Mouse (Mus musculus): ENCODE data around the gene Nit2.
"Not testable (repeated sequence)": the region's sequence is repeated elsewhere in the genome, so short reads cannot be mapped to it uniquely, and the experiment has no call there.

Nit2 gene

DNA sequence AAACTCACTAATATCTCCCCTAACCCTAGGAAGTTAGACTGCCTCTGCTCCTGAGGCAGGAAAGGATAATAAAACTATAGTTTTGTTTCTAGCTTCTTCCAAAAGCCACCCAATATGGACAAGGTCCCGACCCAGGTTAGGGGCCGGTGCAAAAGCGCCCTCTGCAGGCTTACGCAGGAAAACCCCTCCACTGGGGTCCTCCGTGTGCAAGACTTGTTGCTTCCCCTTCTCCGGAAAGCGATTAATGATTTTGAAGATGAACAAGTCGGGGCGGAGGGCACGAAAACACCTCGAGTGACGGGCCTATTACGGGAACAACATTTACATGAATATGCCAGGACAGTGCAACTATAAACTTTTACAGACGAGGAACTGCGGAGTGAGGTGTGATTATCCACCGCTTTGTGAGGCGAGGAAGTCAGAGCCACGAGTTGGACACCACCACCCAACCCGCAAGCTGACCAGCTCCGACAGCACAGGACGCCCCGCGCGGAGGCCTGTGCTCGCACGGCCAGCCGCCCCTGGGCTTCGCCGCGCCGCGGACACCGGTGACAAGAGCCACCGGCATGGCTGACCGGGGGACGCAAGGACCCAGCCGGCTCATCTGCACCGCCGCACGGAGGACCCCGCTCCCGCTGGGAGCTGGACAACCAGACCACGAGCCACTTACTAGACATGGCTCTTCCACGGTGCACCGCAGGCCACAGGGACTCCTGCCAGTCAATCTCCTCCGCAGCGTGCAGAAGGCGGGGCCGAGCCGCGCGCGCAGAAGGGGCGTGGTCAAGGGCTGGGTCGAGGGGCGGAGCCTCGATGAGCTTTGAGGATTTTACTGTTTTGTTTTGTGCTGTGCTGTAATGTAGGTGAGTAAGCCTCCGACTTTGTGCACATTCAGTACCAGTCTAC is at the start of gene Nit2:
Gene Nit2, minus strand, starts transcription at position 731 of the 903 bp plus-strand sequence.
- peak; percentile 97 for DNase-seq

- DNase-seq, result no peak
These were observed 48.8 kb upstream of the Nit2 start for GRCm38 (mm10) chr16:57215957-57216356.

DNA sequence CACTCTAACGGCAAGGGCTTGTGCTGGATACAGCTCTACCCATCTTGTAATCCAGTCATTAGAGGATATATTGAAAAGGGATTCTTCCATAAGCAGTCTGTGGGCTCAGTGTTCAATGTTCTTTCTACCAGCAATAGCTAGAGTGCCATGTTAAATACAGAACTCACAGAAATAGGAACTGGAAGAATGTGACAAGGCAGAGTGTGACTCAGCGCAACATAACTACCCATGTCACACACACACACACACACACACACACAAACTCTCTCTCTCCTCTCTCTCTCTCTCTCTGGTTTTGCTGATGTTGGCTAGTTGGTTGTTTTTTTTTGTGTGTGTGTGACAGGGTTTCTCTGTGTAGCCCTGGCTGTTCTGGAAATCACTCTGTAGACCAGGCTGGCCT is 43.9 kb upstream of the Nit2 start:
- no peak for DNase-seq

GRCm38 (mm10) chr16:57208342-57208741 is 41.2 kb upstream of the Nit2 start:
- DNase-seq, result no peak

- DNase-seq, result no peak
These were observed 30.1 kb upstream of the Nit2 start for GRCm38 (mm10) chr16:57197281-57197680.

DNA sequence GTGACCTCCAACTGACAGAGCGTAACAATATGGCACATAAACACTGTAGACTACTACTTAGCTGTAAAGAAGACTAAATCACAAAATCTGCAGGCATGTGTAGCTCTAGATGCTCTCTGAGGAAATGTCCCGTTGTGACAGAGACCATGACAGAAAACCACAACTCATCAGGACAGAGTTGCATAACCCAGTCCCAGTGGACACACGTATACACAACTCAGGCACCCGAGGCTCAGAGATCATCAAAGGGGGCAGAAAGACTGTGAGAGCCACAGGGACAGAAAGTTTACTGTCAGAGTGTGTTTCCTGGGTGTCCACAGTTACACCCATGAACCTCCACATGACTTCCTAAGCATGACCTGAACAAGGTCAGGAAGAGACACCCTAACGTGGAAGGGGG is 29.4 kb upstream of the Nit2 start:
- no peak for DNase-seq

GRCm38 (mm10) chr16:57191214-57191613 is 24.1 kb upstream of the Nit2 start:
- no peak for DNase-seq

GRCm38 (mm10) chr16:57190390-57190789 is 23.2 kb upstream of the Nit2 start:
- no peak for DNase-seq

GRCm38 (mm10) chr16:57189493-57189892 is 22.4 kb upstream of the Nit2 start:
- DNase-seq, result no peak

DNA sequence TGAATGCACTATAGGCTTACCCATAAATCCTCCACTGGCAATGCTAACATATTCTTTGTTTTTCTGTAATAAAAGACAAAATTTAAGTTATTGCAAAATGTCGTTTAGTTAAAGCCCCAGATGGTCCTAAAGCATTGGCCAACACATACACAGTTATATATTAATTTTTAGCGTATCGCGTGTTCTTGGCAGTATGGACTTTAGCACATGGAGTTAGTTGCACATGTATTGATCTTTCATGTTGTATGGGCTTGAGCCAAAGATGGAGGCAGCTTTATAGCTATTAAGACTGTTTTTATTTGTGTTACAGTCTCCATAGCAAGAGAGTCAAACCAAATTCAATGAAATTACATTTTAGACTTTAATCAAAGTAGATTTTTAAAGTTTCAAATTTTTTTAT is 19.5 kb upstream of the Nit2 start:
- DNase-seq, result no peak

GRCm38 (mm10) chr16:57182037-57182436 is 14.9 kb upstream of the Nit2 start:
- no peak for DNase-seq

DNA sequence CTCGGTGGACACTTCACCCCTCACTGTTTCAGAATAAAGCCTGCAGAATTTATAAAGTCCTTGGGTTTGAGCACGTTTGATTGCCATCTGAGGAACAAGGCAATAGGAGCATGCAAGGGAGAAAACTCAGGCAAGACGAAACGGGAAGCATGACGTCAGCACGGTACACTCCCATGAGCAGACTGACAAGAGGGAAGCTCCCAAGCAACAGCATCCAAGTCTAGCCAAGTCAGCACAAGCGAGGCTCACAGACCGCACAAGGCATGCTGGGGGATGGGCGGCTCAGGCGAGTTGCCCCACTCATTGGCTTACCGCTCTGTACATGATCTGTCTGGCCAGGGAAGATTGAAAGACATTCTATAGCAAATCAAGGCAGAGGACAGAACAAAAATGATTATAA is 14.0 kb upstream of the Nit2 start:
- no peak for DNase-seq

GRCm38 (mm10) chr16:57177664-57178063 is 10.5 kb upstream of the Nit2 start:
- no peak for DNase-seq

DNA sequence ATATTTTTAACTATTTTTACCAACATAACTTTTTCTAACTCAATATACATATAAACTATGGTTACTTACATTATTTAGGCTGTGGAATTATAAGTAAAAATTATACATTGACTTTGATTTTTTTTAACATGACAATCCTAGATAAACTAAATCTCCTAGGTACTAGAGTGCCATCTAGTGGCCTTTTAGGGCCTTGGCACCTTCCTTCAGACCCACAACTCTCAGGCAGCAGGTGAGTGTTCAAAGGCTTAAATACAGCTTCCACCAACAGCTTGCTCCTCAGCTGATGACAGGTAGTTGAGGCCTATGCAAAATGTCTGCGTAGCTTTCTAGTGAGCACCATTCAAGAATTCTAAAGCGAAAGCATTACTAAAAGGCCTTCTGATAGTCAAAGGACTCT is 10.1 kb upstream of the Nit2 start:
- peak; percentile 75 for DNase-seq

GRCm38 (mm10) chr16:57176276-57176675 is 9.1 kb upstream of the Nit2 start:
- no peak for DNase-seq

DNA sequence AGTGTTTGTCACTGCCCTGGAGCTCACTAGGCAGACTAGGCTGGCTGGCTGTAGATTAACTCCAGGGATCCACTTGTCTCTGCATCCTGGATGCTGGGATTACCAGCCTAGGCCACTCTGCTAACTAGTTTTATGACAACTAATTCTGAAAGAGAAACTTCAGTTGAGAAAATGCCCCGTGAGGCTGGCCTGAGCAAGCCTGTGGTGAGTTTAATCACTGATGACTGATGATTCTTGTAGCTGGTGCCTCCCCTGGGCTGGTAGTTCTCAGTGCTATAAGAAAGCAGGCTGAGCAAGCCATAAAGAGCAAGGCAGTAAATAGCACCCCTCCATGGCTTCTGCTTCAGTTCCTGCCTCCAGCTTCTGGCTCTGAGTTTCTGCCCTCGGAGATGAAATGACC is 8.6 kb upstream of the Nit2 start:
- no peak for DNase-seq

- not testable (repeated sequence) for DNase-seq
These were observed 7.3 kb upstream of the Nit2 start for GRCm38 (mm10) chr16:57174480-57174879.

DNA sequence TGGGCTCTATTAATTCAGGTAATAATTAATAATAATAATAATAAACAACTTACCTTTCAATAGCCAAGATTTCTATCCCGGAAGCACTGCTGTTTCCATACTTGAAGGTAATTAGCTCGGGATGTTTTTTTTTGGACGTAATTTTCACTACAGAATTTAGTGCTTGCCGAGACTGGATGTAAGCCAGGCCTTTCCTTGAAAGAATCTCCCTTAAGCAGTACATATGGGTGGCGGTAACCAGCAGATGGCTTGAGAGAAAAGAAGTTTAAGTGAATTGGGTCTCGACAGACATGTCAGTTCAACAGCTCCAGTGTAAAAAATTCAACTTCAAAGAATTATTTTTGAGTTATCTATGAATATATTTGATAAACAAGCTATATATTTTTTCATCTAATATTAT is 4.4 kb upstream of the Nit2 start:
- no peak for DNase-seq

DNA sequence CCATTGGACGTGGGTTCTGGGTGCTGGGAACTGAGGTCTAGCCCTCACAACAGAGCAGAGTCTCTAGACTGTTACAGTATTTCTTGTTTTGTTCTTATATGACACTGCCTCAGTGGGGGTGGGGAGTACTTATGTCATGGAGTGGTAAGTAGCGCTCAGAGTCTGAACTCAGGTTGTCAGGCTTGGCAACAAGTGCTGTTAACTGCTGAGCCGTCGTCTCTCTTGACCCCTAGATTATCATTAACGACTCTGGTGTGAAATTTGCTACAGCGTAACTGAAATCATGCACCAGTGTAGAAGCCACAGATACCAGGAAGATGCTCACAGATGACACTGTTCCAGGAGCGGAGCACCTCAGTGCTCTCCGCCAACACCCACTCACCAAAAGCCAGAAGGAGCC is 4.0 kb upstream of the Nit2 start:
- DNase-seq, result peak; percentile 64

DNA sequence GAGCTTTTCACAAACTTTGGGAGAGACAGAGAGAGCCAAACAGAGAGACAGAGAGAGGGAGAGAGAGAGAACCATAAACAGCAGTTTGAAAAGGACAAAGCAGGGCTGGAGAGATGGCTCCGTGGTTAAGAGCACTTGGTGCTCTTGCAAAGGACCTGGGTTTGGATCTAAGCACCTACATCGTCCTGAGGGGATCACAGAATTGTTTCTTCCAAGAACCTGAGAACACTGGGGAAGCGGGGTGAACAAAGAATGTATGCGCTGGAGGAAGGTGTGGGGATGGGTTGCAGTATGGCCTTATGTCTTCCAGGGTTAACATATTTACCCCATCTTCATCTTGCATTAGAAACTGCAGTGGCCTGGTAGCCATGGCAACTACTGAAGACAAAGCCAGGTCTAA is 1.1 kb upstream of the Nit2 start:
- DNase-seq, result no peak

GRCm38 (mm10) chr16:57167514-57167912 is 372 bp upstream of the Nit2 start:
- no peak for DNase-seq

DNA sequence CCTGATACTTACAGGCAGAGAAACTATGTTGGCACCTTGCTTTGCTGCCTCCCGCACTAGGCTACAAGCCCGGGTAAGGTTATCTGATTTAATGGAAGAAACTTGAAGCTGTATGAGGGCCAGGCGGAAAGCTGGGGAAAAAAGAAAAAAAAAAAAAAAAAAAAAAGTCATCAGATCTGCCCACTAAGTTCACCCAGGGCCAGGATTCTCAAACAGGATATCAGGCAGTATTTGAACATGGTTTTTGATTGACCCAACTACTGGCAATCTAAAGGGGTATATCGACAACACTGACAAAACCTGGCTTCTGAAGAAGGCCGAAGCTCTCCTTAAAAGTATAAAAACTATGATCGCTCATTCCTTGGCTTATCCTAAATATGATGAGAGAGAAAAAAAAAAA is 1.1 kb downstream of the Nit2 start:
- no peak for DNase-seq

- DNase-seq, result no peak
These were observed 2.0 kb downstream of the Nit2 start for GRCm38 (mm10) chr16:57165157-57165556.

GRCm38 (mm10) chr16:57163694-57164093 is 3.4 kb downstream of the Nit2 start:
- no peak for DNase-seq

DNA sequence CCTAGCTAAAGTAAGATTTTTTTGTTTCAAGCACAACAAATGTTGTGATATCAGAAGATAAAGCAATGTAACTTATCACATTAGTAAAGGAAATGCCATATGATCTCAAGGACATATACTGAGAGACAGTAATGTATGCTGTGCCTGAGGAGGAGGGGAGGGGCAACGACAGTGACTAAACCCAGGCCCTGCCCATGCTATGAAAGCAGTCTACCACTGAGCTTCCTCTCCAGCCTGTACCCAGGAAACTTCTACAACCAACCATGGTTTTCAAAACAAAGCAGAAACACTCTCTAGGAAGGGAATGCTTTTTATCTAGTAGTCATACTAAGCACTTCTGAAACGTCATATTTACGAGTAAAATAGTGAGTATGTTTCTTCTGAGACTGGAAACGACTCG is 4.3 kb downstream of the Nit2 start:
- DNase-seq, result no peak
